Mouse (Mus musculus): Measurements from ENCODE around the gene Cideb. TPM values are rescaled to one million over a fixed set of nuclear protein-coding genes. Genes with fewer than 3 reads are reported as not detected.

The Cideb gene
- polyA plus RNA-seq, 1 experiment from 2014 or later = not detected

DNA sequence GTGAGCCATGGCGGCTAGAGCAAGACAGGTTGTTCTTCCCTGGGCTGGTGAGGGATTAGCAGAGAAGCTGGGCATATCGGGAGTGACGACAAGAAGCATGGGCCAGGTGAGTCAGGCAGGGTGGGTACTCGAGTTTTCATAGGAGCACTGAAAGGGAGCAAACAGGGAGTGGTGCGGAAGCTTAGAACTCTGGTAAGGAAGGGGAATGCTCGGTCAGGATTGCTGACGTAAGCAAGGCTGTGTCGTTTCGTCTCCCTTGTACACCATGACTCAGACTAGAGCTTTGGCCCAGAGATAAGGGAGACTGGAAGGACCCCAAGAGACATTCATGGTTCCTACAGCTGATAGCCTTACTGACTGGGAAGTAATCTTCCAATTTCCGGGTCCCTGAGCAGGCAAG lies 24.4 kb downstream of the Cideb start:
- ATAC-seq (ENCODE audit: low FRiP score) (no peak), DNase-seq (ENCODE audit: low spot score) (no peak)
- peaks cover 5% of the 10 kb centered on the region for H3K36me3 ChIP-seq (replicated peaks; ENCODE audit: control insufficient read depth, insufficient read depth)
- H3K4me3 ChIP-seq (replicated peaks; ENCODE audit: low read length) = no peak overlapping the region
- H3K27me3 ChIP-seq (ENCODE audit: control insufficient read depth, insufficient read depth, low read length) = no peaks in the 10 kb centered on the region
- H3K4me1 ChIP-seq (replicated peaks; ENCODE audit: control insufficient read depth, insufficient read depth, low read length) = no peaks in the 10 kb centered on the region
- 75% methylated on average over 10 of the region's 10 CpGs for WGBS
- no peak overlapping the region for H3K4me2 ChIP-seq (replicated peaks)
- no peak overlapping the region for H3K9ac ChIP-seq
- H3K27ac ChIP-seq = no peak overlapping the region
- H3K9me3 ChIP-seq (ENCODE audit: control insufficient read depth, low read length) = no peaks in the 10 kb centered on the region

DNA sequence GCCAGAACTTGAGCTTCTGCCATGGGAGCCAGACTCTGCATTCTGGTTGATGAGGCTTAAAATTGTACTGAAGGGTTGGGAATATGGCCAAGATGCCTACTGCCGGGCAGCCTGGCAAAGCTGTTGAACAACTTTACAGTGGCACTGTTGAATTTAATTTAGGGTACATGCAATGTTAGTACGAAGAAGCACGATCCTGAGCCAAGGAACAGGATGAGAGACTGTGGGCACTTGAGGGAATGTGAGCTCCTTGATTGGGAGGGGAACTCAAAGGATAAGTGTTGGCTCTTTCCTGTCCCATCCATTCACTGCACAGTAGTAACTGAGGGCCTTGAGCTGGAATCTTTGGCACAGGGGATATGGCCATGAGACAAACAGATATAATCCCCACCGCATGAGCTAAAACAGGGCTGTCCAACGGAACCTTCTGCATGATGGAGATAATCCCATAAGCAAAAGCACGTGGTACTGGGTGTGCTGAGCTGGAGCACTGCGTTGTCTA lies 27.7 kb downstream of the Cideb start:
- no peak overlapping the region for H3K4me3 ChIP-seq (replicated peaks; ENCODE audit: low read length)
- no peak overlapping the region for H3K9ac ChIP-seq
- DNase-seq (ENCODE audit: low spot score) (peak; percentile 49), ATAC-seq (ENCODE audit: low FRiP score) (no peak)
- 75% methylated on average over 7 of the region's 7 CpGs for WGBS
- no peak overlapping the region for H3K4me2 ChIP-seq (replicated peaks)
- no peaks in the 10 kb centered on the region for H3K4me1 ChIP-seq (replicated peaks; ENCODE audit: control insufficient read depth, insufficient read depth, low read length)
- H3K9me3 ChIP-seq (ENCODE audit: control insufficient read depth, low read length) = no peaks in the 10 kb centered on the region
- H3K36me3 ChIP-seq (replicated peaks; ENCODE audit: control insufficient read depth, insufficient read depth) = no peaks in the 10 kb centered on the region
- peak overlapping the region; percentile 20; the same call in 1 of the 2 replicates for H3K27ac ChIP-seq
- H3K27me3 ChIP-seq (ENCODE audit: control insufficient read depth, insufficient read depth, low read length) = no peaks in the 10 kb centered on the region

DNA sequence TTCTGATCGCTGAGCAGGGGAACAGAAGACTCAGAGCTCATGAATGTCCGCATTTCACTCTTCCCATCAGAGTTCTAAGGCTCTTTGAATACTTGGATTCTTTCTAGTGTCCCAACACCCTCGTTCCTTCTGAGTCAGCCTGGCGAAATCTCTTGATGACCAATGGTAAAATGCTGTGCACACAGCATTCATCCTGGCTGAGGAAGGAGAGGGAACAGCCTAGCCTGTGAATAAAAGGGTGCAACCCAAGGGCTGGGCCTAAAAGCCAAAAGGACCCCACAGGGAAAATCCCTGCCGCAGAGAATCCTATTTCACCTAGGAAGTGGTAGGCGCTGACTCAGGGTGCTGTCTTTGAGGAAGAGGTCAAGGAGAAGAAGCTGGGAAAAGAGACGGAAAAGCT lies 28.1 kb downstream of the Cideb start:
- H3K27ac ChIP-seq = 0 out of 2 replicates have a peak overlapping the region, but pooled peaks have one; percentile 5
- no peaks in the 10 kb centered on the region for H3K36me3 ChIP-seq (replicated peaks; ENCODE audit: control insufficient read depth, insufficient read depth)
- 70% methylated on average over 7 of the region's 7 CpGs for WGBS
- H3K9me3 ChIP-seq (ENCODE audit: control insufficient read depth, low read length) = no peaks in the 10 kb centered on the region
- no peak overlapping the region for H3K4me2 ChIP-seq (replicated peaks)
- H3K4me3 ChIP-seq (replicated peaks; ENCODE audit: low read length) = no peak overlapping the region
- no peak overlapping the region for H3K9ac ChIP-seq
- ATAC-seq (ENCODE audit: low FRiP score) (no peak), DNase-seq (ENCODE audit: low spot score) (no peak)
- no peaks in the 10 kb centered on the region for H3K27me3 ChIP-seq (ENCODE audit: control insufficient read depth, insufficient read depth, low read length)
- no peaks in the 10 kb centered on the region for H3K4me1 ChIP-seq (replicated peaks; ENCODE audit: control insufficient read depth, insufficient read depth, low read length)

DNA sequence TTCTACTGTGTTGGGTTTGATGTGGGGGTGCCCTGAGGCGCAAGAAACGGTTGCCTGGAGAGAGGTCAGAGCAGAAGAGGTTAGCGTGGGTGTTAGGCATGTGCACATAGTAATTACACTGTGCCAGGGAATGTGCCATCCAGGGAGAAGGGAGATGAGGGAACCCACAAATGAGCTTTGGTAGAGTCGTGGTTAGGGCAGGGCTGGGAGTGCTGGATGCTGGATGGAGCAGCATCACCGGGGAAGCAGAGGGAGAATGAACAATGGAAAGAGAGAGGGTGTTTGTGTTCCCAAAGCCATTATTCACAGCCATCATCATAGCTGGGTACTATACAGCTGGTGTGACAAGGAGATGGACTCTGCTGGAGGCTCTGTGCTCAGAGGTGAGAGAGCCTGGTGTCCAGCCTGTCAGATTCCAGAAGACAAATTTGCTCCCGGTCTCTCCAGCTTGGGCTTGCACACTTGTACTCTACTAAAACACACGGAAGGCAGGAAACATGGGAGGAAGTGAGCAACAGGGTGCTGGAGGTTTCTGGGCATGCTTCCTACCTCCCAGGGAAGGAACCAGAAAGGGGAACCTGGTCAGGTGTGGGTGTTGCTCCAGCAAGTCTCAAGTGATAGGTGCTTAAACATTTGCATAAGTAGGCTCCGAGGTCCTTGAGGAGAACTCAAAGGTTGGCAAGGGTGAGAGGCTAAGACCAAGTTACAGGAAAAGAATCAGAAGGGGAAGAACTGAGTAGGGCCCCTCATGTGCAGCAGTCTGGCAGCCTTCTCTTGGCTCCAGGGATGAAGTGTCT lies 30.2 kb downstream of the Cideb start:
- no peak overlapping the region for H3K4me3 ChIP-seq (replicated peaks; ENCODE audit: low read length)
- no peaks in the 10 kb centered on the region for H3K4me1 ChIP-seq (replicated peaks; ENCODE audit: control insufficient read depth, insufficient read depth, low read length)
- H3K9ac ChIP-seq = no peak overlapping the region
- no peaks in the 10 kb centered on the region for H3K27me3 ChIP-seq (ENCODE audit: control insufficient read depth, insufficient read depth, low read length)
- H3K27ac ChIP-seq = no peak overlapping the region
- H3K9me3 ChIP-seq (ENCODE audit: control insufficient read depth, low read length) = no peaks in the 10 kb centered on the region
- ATAC-seq (ENCODE audit: low FRiP score) (no peak), DNase-seq (ENCODE audit: low spot score) (no peak)
- H3K4me2 ChIP-seq (replicated peaks) = no peak overlapping the region
- WGBS = 70% methylated on average over 8 of the region's 8 CpGs
- no peaks in the 10 kb centered on the region for H3K36me3 ChIP-seq (replicated peaks; ENCODE audit: control insufficient read depth, insufficient read depth)

DNA sequence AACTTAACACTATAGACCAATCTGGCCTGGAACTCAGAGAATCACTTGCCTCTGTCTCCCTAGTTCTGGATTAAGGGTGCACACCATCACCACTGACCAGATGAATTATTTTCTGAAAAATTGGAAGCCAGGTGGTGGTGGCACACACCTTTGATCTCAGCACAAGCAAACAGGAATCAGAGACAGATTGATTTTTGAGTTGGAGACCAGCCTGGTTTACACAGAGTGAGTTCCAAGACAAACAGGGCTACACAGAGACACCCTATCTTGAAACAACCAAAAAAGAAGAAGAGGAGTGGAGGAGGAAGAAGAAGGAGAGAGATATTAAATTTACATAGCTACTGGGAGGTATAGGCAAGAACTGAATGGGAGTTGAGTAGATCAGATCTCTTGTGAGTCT lies 32.0 kb downstream of the Cideb start:
- no peaks in the 10 kb centered on the region for H3K27me3 ChIP-seq (ENCODE audit: control insufficient read depth, insufficient read depth, low read length)
- DNase-seq (ENCODE audit: low spot score) (no peak), ATAC-seq (ENCODE audit: low FRiP score) (no peak)
- no peak overlapping the region for H3K4me2 ChIP-seq (replicated peaks)
- H3K27ac ChIP-seq = no peak overlapping the region
- peaks cover 7% of the 10 kb centered on the region; the same call in 1 of the 2 replicates for H3K4me1 ChIP-seq (replicated peaks; ENCODE audit: control insufficient read depth, insufficient read depth, low read length)
- H3K4me3 ChIP-seq (replicated peaks; ENCODE audit: low read length) = no peak overlapping the region
- H3K9me3 ChIP-seq (ENCODE audit: control insufficient read depth, low read length) = no peaks in the 10 kb centered on the region
- H3K9ac ChIP-seq = no peak overlapping the region
- H3K36me3 ChIP-seq (replicated peaks; ENCODE audit: control insufficient read depth, insufficient read depth) = no peaks in the 10 kb centered on the region

DNA sequence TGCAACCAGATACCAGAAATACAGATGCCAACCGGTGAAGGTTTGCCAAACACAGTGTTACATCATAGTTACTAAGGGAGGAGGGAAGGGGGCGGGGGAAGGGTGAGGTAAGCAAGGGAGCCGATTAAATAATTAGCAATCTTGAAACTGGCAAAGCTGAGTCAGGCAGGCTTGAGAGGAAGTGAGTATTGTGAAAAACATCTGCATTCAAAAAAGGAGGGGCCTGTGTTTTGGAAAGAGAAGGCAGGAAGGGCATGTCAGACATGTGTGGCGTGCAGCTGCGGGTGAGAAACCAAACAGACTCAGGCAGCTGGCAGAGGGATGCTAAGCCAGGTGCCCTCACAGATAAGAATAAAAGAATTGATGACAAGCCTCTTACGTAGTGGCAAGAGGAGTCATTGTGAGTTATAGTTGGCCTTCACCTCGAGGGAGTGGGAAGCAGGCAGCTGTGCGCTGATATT lies 33.8 kb downstream of the Cideb start:
- 70% methylated on average over 8 of the region's 8 CpGs for WGBS
- Histone ChIP-seq H3K9ac (no peak overlapping the region), H3K4me1 (replicated peaks; ENCODE audit: control insufficient read depth, insufficient read depth, low read length) (peaks cover 12% of the 10 kb centered on the region; the same call in 1 of the 2 replicates), H3K4me3 (replicated peaks; ENCODE audit: low read length) (no peak overlapping the region), H3K36me3 (replicated peaks; ENCODE audit: control insufficient read depth, insufficient read depth) (peaks cover 8% of the 10 kb centered on the region; the same call in 1 of the 2 replicates), H3K27ac (no peak overlapping the region), H3K4me2 (replicated peaks) (no peak overlapping the region), H3K27me3 (ENCODE audit: control insufficient read depth, insufficient read depth, low read length) (no peaks in the 10 kb centered on the region), H3K9me3 (ENCODE audit: control insufficient read depth, low read length) (no peaks in the 10 kb centered on the region)
- DNase-seq (ENCODE audit: low spot score) (no peak), ATAC-seq (ENCODE audit: low FRiP score) (no peak)

DNA sequence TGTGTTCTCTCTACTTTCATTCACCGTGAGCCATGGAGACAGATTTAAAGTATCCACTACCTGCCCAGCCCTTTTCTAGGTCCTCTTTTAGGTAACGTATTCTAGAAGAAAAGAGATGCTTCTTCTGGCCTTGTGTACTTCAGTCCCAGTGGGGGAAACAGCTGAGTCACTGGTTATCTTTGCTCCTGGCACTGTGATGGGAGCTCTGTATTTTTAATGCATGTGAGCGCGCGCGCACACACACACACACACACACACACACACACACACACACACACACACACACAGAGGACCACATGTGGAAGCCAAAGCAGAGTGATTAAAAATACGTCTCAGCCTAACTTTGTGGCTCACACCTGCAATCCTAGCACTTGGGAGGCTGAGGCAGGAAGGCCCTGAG lies 34.8 kb downstream of the Cideb start:
- Histone ChIP-seq H3K9me3 (ENCODE audit: control insufficient read depth, low read length) (no peaks in the 10 kb centered on the region), H3K27ac (no peak overlapping the region), H3K4me2 (replicated peaks) (no peak overlapping the region), H3K4me1 (replicated peaks; ENCODE audit: control insufficient read depth, insufficient read depth, low read length) (peaks cover 12% of the 10 kb centered on the region; the same call in 1 of the 2 replicates), H3K9ac (no peak overlapping the region), H3K36me3 (replicated peaks; ENCODE audit: control insufficient read depth, insufficient read depth) (peaks cover 15% of the 10 kb centered on the region), H3K27me3 (ENCODE audit: control insufficient read depth, insufficient read depth, low read length) (no peaks in the 10 kb centered on the region), H3K4me3 (replicated peaks; ENCODE audit: low read length) (no peak overlapping the region)
- 95% methylated on average over 7 of the region's 7 CpGs for WGBS
- ATAC-seq (ENCODE audit: low FRiP score) (no peak), DNase-seq (ENCODE audit: low spot score) (no peak)

DNA sequence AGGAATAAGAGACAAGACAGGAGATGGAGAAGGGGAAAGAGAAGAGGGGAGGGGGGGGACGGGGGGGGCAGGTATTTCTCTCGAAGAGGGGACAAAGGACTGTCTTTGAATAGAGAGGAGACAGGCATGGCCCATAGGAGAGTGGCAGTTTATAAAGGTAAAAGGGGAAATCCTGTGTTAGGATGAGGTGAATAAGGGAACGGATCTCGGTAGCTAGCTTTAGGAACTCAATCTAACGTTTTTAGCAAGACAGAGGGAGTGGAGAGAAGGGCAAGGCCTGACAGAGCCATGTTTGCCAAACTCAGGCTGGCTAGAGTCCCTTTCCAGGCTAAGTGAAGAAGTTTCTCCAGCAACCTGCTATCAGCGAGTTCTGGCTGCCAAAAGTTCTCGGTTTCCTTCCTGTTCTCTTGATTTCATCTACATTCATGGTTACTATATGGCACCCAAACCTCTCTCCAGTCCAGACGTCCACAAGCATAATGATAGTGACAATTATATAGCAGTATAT lies 35.8 kb downstream of the Cideb start:
- Histone ChIP-seq H3K4me3 (replicated peaks; ENCODE audit: low read length) (peak overlapping the region; percentile 66), H3K4me2 (replicated peaks) (peak overlapping the region; percentile 69), H3K9ac (peak overlapping the region; percentile 73; the same call in 1 of the 2 replicates), H3K27ac (peak overlapping the region; percentile 90; the same call in 1 of the 2 replicates), H3K9me3 (ENCODE audit: control insufficient read depth, low read length) (no peaks in the 10 kb centered on the region), H3K36me3 (replicated peaks; ENCODE audit: control insufficient read depth, insufficient read depth) (peaks cover 24% of the 10 kb centered on the region), H3K27me3 (ENCODE audit: control insufficient read depth, insufficient read depth, low read length) (no peaks in the 10 kb centered on the region), H3K4me1 (replicated peaks; ENCODE audit: control insufficient read depth, insufficient read depth, low read length) (peaks cover 12% of the 10 kb centered on the region; the same call in 1 of the 2 replicates)
- no peak for DNase-seq (ENCODE audit: low spot score)
- 51% methylated on average over 8 of the region's 8 CpGs for WGBS
- no peak; the same call in 1 of the 2 replicates for ATAC-seq (ENCODE audit: low FRiP score)

DNA sequence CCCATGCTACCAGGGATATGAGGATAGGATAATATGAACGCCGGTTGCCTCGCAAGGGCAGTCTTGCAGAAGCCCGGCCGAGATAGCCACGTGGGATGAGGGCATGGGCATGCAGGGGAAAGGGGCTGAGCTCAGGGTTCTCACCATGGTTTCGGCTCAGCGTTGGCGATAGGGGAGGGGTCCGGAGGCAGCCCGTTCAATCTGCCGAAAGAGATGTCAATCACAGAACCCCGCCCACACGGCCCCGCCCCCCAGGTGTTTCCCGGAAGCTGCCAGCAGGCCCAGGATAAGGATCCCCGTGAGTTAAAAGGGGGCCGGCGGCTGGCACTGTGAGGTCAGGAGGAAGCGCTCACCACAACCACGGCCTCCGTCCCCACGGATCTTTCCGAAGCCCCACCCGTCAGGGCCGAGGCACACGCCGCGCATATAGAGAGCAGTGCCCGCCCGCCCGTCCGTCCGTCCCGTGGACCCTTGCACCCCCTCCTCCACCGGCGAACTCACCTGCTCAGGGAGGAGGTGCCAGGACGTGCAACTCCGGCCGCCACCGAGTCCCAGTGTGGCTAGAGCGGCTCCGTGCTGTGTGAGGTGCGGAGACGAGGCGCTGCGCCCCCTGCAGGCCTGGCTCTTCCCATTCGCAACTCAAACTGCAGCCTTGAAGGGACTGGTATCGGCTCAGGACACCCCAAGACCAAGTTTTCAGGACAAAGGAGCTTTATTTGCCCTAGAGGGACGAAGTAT lies 36.4 kb downstream of the Cideb start, which contains the start of gene Rabggta:
Rabggta (minus strand) TSS at position 564 of the 738 bp plus-strand sequence.
- under 1% methylated on average over 49 of the region's 50 CpGs for WGBS
- Histone ChIP-seq H3K9ac (peak within 1 kb of the TSS; percentile 73), H3K9me3 (ENCODE audit: control insufficient read depth, low read length) (no peaks in the 10 kb centered on the region), H3K4me2 (replicated peaks) (peak within 1 kb of the TSS; percentile 69), H3K27me3 (ENCODE audit: control insufficient read depth, insufficient read depth, low read length) (no peaks in the 10 kb centered on the region), H3K4me3 (replicated peaks; ENCODE audit: low read length) (peak within 1 kb of the TSS; percentile 66), H3K27ac (peak within 1 kb of the TSS; percentile 90), H3K4me1 (replicated peaks; ENCODE audit: control insufficient read depth, insufficient read depth, low read length) (peaks cover 12% of the 10 kb centered on the region; the same call in 1 of the 2 replicates), H3K36me3 (replicated peaks; ENCODE audit: control insufficient read depth, insufficient read depth) (peaks cover 30% of the 10 kb centered on the region)
- ATAC-seq (ENCODE audit: low FRiP score) (peak; percentile 97), DNase-seq (ENCODE audit: low spot score) (peak; percentile 94)
